Mouse (Mus musculus) CH12.LX (cell line): ENCODE measurements at regions not wholly inside any gene's neighbourhood (a gene's known extent, or its start where the extent isn't known, plus 50 kb on each side); places are given as distances from the start of the nearest gene placed in this dataset.

ENCODE experiments used
- DNase-seq: peaks from one replicate; pipeline ENCODE4 v3.0.0-alpha.2; 2013; ENCODE audit errors: extremely low read depth
- H3K27ac ChIP-seq: 2 replicates; pipeline ENCODE4 v1.5.1; 2012; ENCODE audit warnings: low read depth, mild to moderate bottlenecking, control low read depth, moderate library complexity; ENCODE audit not compliant: insufficient read depth
- H3K27me3 ChIP-seq: replicated peaks from 2 replicates; pipeline ENCODE3; 2012; ENCODE audit warnings: inconsistent platforms
- H3K36me3 ChIP-seq, 2 experiments: replicated peaks in 1 of 2; 2 replicates each; pipeline versions ENCODE3 to v1.6.1; 2012; ENCODE audit warnings: inconsistent platforms in 1 of 2, low read length in 1 of 2, mild to moderate bottlenecking in 1 of 2, mixed read lengths in 1 of 2, moderate library complexity in 1 of 2; ENCODE audit not compliant: control insufficient read depth in 1 of 2, insufficient read depth in 1 of 2
- H3K4me1 ChIP-seq, 2 experiments: 2 replicates each; pipeline ENCODE4 v1.6.1; 2012; ENCODE audit warnings: inconsistent platforms in 1 of 2, moderate library complexity in 1 of 2; ENCODE audit not compliant: insufficient read depth in 2 of 2, control insufficient read depth in 1 of 2
- H3K4me2 ChIP-seq: 2 replicates; pipeline ENCODE4 v1.6.1; 2012; ENCODE audit warnings: low read depth, mild to moderate bottlenecking, control low read depth; ENCODE audit not compliant: poor library complexity, insufficient read depth, severe bottlenecking
- H3K4me3 ChIP-seq, 3 experiments: fragments of 150-350 bp in 1 of 3; sonication (generic) in 1 of 3; replicated peaks in 1 of 3; 2 replicates each; pipeline versions ENCODE3 to v1.5.1; 2011 to 2012; ENCODE audit warnings: low read depth in 2 of 3, low read length in 2 of 3, mild to moderate bottlenecking in 2 of 3, moderate library complexity in 2 of 3, control low read depth in 1 of 3, improper control_type of control experiment in 1 of 3, inconsistent platforms in 1 of 3, mixed read lengths in 1 of 3; ENCODE audit not compliant: poor library complexity in 1 of 3
- H3K79me2 ChIP-seq: replicated peaks from 2 replicates; pipeline ENCODE4 v1.6.1; 2012; ENCODE audit warnings: mild to moderate bottlenecking, moderate library complexity; ENCODE audit not compliant: control insufficient read depth, poor library complexity, insufficient read depth, severe bottlenecking; ENCODE audit errors: extremely low read depth
- H3K9ac ChIP-seq: 2 replicates; pipeline ENCODE4 v1.6.1; 2012; ENCODE audit warnings: low read depth, mild to moderate bottlenecking, control low read depth, moderate library complexity; ENCODE audit not compliant: insufficient read depth
- H3K9me3 ChIP-seq: replicated peaks from 2 replicates; pipeline ENCODE3; 2012; ENCODE audit warnings: low read length, inconsistent platforms, mixed read lengths
- BHLHE40 ChIP-seq: IDR thresholded peaks from 2 replicates; pipeline ENCODE4 v1.6.1; 2011; ENCODE audit warnings: mild to moderate bottlenecking, low read depth, low read length, improper control_type of control experiment
- CHD2 ChIP-seq: IDR thresholded peaks from 2 replicates; pipeline ENCODE4 v1.6.1; 2011; ENCODE audit warnings: low read length, improper control_type of control experiment
- CTCF ChIP-seq, 2 experiments: IDR thresholded peaks in 1 of 2; conservative IDR thresholded peaks in 1 of 2; 2 replicates each; pipeline ENCODE4 v1.5.1; 2011 to 2012; ENCODE audit warnings: low read depth in 2 of 2, low read length in 2 of 2, improper control_type of control experiment in 1 of 2, inconsistent platforms in 1 of 2, mild to moderate bottlenecking in 1 of 2, moderate library complexity in 1 of 2
- E2F4 ChIP-seq: IDR thresholded peaks from 2 replicates; pipeline ENCODE4 v1.6.1; 2011; ENCODE audit warnings: low read depth, low read length, improper control_type of control experiment; ENCODE audit not compliant: insufficient replicate concordance
- JUN ChIP-seq: IDR thresholded peaks from 2 replicates; pipeline ENCODE4 v1.6.1; 2011; ENCODE audit warnings: low read depth, mild to moderate bottlenecking, low read length, improper control_type of control experiment, moderate library complexity; ENCODE audit not compliant: insufficient read depth
- JUND ChIP-seq: conservative IDR thresholded peaks from 2 replicates; pipeline ENCODE4 v1.6.1; 2011; ENCODE audit warnings: low read depth, low read length, improper control_type of control experiment
- KAT2A ChIP-seq: IDR thresholded peaks from 2 replicates; pipeline ENCODE4 v1.6.1; 2012; ENCODE audit warnings: low read length, improper control_type of control experiment, inconsistent platforms; ENCODE audit not compliant: insufficient replicate concordance
- MAZ ChIP-seq: IDR thresholded peaks from 2 replicates; pipeline ENCODE4 v1.6.1; 2012; ENCODE audit warnings: low read depth, mild to moderate bottlenecking, inconsistent platforms, low read length, improper control_type of control experiment, moderate library complexity
- MXI1 ChIP-seq: IDR thresholded peaks from 2 replicates; pipeline ENCODE4 v1.6.1; 2011; ENCODE audit warnings: mild to moderate bottlenecking, low read depth, low read length, improper control_type of control experiment
- POLR2AphosphoS2 ChIP-seq: IDR thresholded peaks from 2 replicates; pipeline ENCODE4 v1.6.1; 2011; ENCODE audit warnings: low read depth, low read length, improper control_type of control experiment
- RAD21 ChIP-seq: IDR thresholded peaks from 2 replicates; pipeline ENCODE4 v1.6.1; 2011; ENCODE audit warnings: low read depth, mild to moderate bottlenecking, low read length, improper control_type of control experiment, moderate library complexity
- SMC3 ChIP-seq: IDR thresholded peaks from 2 replicates; pipeline ENCODE4 v1.6.1; 2011; ENCODE audit warnings: low read depth, low read length, improper control_type of control experiment
- TBP ChIP-seq: conservative IDR thresholded peaks from 2 replicates; pipeline ENCODE4 v1.6.1; 2011; ENCODE audit warnings: low read depth, low read length, improper control_type of control experiment
- TCF12 ChIP-seq: IDR thresholded peaks from 2 replicates; pipeline ENCODE4 v1.6.1; 2014; ENCODE audit warnings: low read depth, mild to moderate bottlenecking, inconsistent platforms, low read length, improper control_type of control experiment
- ZKSCAN1 ChIP-seq: IDR thresholded peaks from 2 replicates; pipeline ENCODE4 v1.6.1; 2012; ENCODE audit warnings: low read depth, inconsistent platforms, low read length, improper control_type of control experiment, borderline replicate concordance
- ZMIZ1 ChIP-seq: IDR thresholded peaks from 2 replicates; pipeline ENCODE4 v1.6.1; 2012; ENCODE audit warnings: low read depth, mild to moderate bottlenecking, inconsistent platforms, low read length, improper control_type of control experiment
- dilution Hi-C: fragments of 300-500 bp; cut with MboI; formaldehyde crosslinking; loops from 2 replicates; pipeline ENCODE4 v1.14.3; 2020; ENCODE audit warnings: low sequenced_read_pairs; ENCODE audit not compliant: extremely low pct_unique_long_range_greater_than_20kb, extremely low pct_ligation_motif_present
- in situ Hi-C: fragments of 300-500 bp; cut with MboI; formaldehyde crosslinking; loops from 3 replicates; pipeline ENCODE4 v1.14.3; 2019; ENCODE audit warnings: low sequenced_read_pairs, low pct_ligation_motif_present, low pct_unique_long_range_greater_than_20kb, mixed read lengths

GRCm38 (mm10) chr11:32956993-32957392 is 132.6 kb upstream of the Smim23 start:
- in situ Hi-C loops (no loop called here), dilution Hi-C loops (no loop called here)
- H3K79me2 ChIP-seq = no peaks in the 10 kb centered on the region
- H3K27me3 ChIP-seq = peaks cover 29% of the 10 kb centered on the region
- no peak overlapping the region for H3K4me2 ChIP-seq
- H3K4me3 ChIP-seq = no peak overlapping the region
- no peak overlapping the region for H3K9ac ChIP-seq
- DNase-seq = no peak
- peaks cover 0 to 6% of the 10 kb centered on the region in 2 experiments; a peak in 2 of 4 replicates for H3K4me1 ChIP-seq
- H3K9me3 ChIP-seq = peaks cover 5% of the 10 kb centered on the region
- no peak for TF ChIP-seq E2F4
- TF ChIP-seq RAD21 = peak; percentile 33
- TF ChIP-seq TCF12 = no peak
- peak; percentile 21; the same call in 1 of the 2 replicates for TF ChIP-seq SMC3
- TF ChIP-seq MXI1 = no peak
- no peak for TF ChIP-seq BHLHE40
- peak in 1 of 2 experiments; percentile 41; a peak in 2 of 4 replicates for TF ChIP-seq CTCF (conservative IDR thresholded peaks at IDR 0.05 in 1 of 2, IDR thresholded peaks at IDR 0.05 in 1 of 2; ENCODE audit: low read depth in 2 of 2, low read length in 2 of 2)
- TF ChIP-seq ZMIZ1 = no peak
- no peak for TF ChIP-seq ZKSCAN1
- TF ChIP-seq POLR2AphosphoS2 = no peak
- TF ChIP-seq, all 38 proteins: peak for 3
- Histone ChIP-seq H3K27ac (no peak overlapping the region), H3K36me3 (no peaks in the 10 kb centered on the region)

- Histone ChIP-seq H3K4me1 (peaks cover 0 to 8% of the 10 kb centered on the region in 2 experiments; a peak in 2 of 4 replicates), H3K27me3 (peaks cover 25% of the 10 kb centered on the region), H3K9me3 (no peaks in the 10 kb centered on the region), H3K79me2 (no peaks in the 10 kb centered on the region), H3K27ac (no peak overlapping the region), H3K9ac (no peak overlapping the region), H3K36me3 (no peaks in the 10 kb centered on the region), H3K4me2 (no peak overlapping the region), H3K4me3 (no peak overlapping the region)
- TF ChIP-seq MAZ (no peak), KAT2A (no peak)
- dilution Hi-C loops = no loop called here
- in situ Hi-C loops = no loop called here
- DNase-seq = no peak
Observed at GRCm38 (mm10) chr11:32952271-32952670, 127.9 kb upstream of the Smim23 start.

- Histone ChIP-seq H3K36me3 (no peaks in the 10 kb centered on the region), H3K9me3 (no peaks in the 10 kb centered on the region), H3K27me3 (peaks cover 14% of the 10 kb centered on the region), H3K4me1 (peaks cover 0 to 19% of the 10 kb centered on the region in 2 experiments; a peak in 2 of 4 replicates), H3K4me3 (no peak overlapping the region), H3K27ac (no peak overlapping the region), H3K4me2 (no peak overlapping the region), H3K9ac (no peak overlapping the region), H3K79me2 (no peaks in the 10 kb centered on the region)
- dilution Hi-C loops = no loop called here
- no peak for DNase-seq
- in situ Hi-C loops = no loop called here
- TF ChIP-seq POLR2AphosphoS2 = no peak
- TF ChIP-seq TBP = no peak
- TF ChIP-seq JUN = no peak
- no peak for TF ChIP-seq SMC3
- no peak for TF ChIP-seq KAT2A
- TF ChIP-seq MAZ = no peak
- no peak for TF ChIP-seq CTCF (conservative IDR thresholded peaks at IDR 0.05 in 1 of 2, IDR thresholded peaks at IDR 0.05 in 1 of 2; ENCODE audit: low read depth in 2 of 2, low read length in 2 of 2)
- no peak for TF ChIP-seq RAD21
- TF ChIP-seq CHD2 = no peak
- no peak for TF ChIP-seq JUND
- no peak for TF ChIP-seq MXI1
Observed at GRCm38 (mm10) chr11:32948132-32948531, 123.7 kb upstream of the Smim23 start.
